Mouse (Mus musculus) myocyte (in vitro differentiated cells): ENCODE measurements around the gene Rhoa.

Source experiments
- CEBPB ChIP-seq: IDR thresholded peaks from 2 replicates; pipeline ENCODE4 v1.6.1; 2011; ENCODE audit warnings: mild to moderate bottlenecking, moderate library complexity; ENCODE audit not compliant: poor library complexity, insufficient read depth, severe bottlenecking
- E2F4 ChIP-seq: IDR thresholded peaks from one replicate; pipeline ENCODE4 v1.6.1; 2011; ENCODE audit warnings: mild to moderate bottlenecking, control low read depth, moderate library complexity; ENCODE audit not compliant: insufficient read depth
- MAX ChIP-seq: IDR thresholded peaks from one replicate; pipeline ENCODE4 v1.6.1; 2011; ENCODE audit warnings: low read depth, mild to moderate bottlenecking, control low read depth
- MYOD1 ChIP-seq, 3 experiments: IDR thresholded peaks; one replicate each; pipeline ENCODE4 v1.6.1; 2011; ENCODE audit warnings: control low read depth in 2 of 3, low read depth in 2 of 3, mild to moderate bottlenecking in 2 of 3, moderate library complexity in 1 of 3; ENCODE audit not compliant: insufficient read length in 2 of 3, control insufficient read depth in 1 of 3
- MYOG ChIP-seq, 3 experiments: IDR thresholded peaks; one replicate each; pipeline ENCODE4 v1.6.1; 2011; ENCODE audit warnings: control low read depth in 2 of 3, low read depth in 2 of 3, mild to moderate bottlenecking in 2 of 3; ENCODE audit not compliant: insufficient read length in 2 of 3, control insufficient read depth in 1 of 3, insufficient read depth in 1 of 3
- POLR2A ChIP-seq: IDR thresholded peaks from one replicate; pipeline ENCODE4 v1.6.1; 2011; ENCODE audit warnings: low read depth, mild to moderate bottlenecking, control low read depth, moderate library complexity; ENCODE audit not compliant: insufficient read length
- POLR2AphosphoS2 ChIP-seq: IDR thresholded peaks from one replicate; pipeline ENCODE4 v1.6.1; 2011; ENCODE audit warnings: low read depth, control low read depth; ENCODE audit not compliant: insufficient read length
- SRF ChIP-seq: IDR thresholded peaks from one replicate; pipeline ENCODE4 v1.6.1; 2011; ENCODE audit warnings: low read depth; ENCODE audit not compliant: control insufficient read depth, insufficient read length
- TCF12 ChIP-seq: IDR thresholded peaks from one replicate; pipeline ENCODE4 v1.6.1; 2011; ENCODE audit warnings: mild to moderate bottlenecking, control low read depth; ENCODE audit not compliant: poor library complexity, insufficient read depth, severe bottlenecking
- TCF3 ChIP-seq: IDR thresholded peaks from one replicate; pipeline ENCODE4 v1.6.1; 2011; ENCODE audit warnings: low read depth, control low read depth; ENCODE audit not compliant: insufficient read length
- USF1 ChIP-seq: IDR thresholded peaks from one replicate; pipeline ENCODE4 v1.6.1; 2011; ENCODE audit warnings: low read depth, mild to moderate bottlenecking, control low read depth, moderate library complexity

GRCm38 (mm10) chr9:108378234-108378633 lies 72.3 kb downstream of the Rhoa start:
- TF ChIP-seq POLR2A (no peak), E2F4 (no peak), SRF (no peak), USF1 (no peak), MAX (no peak), MYOG (IDR thresholded peaks at IDR 0.05; ENCODE audit: control insufficient read depth in 1 of 3, insufficient read depth in 1 of 3, insufficient read length in 2 of 3, low read depth in 2 of 3) (no peak), TCF3 (no peak), POLR2AphosphoS2 (no peak), TCF12 (no peak), CEBPB (no peak), MYOD1 (IDR thresholded peaks at IDR 0.05; ENCODE audit: control insufficient read depth in 1 of 3, insufficient read length in 2 of 3, low read depth in 2 of 3) (no peak)
